ENCODE assay signal across 27 mouse cellular contexts in the genomic region with DNA sequence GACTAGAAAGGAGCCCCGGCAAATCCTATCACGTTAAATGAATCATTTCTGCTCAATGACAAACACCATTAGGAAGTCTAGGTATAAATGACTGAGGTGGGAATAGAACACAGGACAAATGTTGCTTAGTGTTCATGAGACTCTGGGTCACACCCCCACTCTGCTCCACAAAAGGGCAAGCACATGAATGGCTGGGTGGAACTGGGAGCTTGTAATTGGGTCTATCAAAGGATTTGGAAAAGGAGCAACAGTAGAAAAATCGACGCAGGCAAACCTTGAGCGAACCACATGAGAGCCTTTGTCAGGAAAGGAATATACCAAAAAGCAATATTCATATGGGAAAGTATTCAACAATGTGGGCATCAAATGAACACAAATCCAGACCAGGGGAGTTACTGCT.
"Had no signal": no experiment of that assay in that cellular context is flagged by ENCODE, and none has a peak within 500 bp of the region (broad histone marks: within the 10 kb centered on the region; RNA-seq: fewer than 3 reads in every experiment).

No protein-coding gene starts in this region.

- H3K4me1 ChIP-seq: forebrain, embryonic 12.5 days; forebrain, embryonic 15.5 days had no signal

- H3K27me3 ChIP-seq: embryonic facial prominence, embryonic 12.5 days; embryonic facial prominence, embryonic 13.5 days; embryonic facial prominence, embryonic 15.5 days; forebrain, embryonic 12.5 days; forebrain, embryonic 15.5 days had no signal

- DNase-seq: cerebellum, adult 18-20 months; cerebellum, adult 2 months; cerebellum, adult 8-10 months; cerebellum, adult 9-10 months; cerebellum, adult 9-11 months; cerebellum, postnatal 10 days; cerebellum, postnatal 14 days; cerebellum, postnatal 25 days; cerebellum, postnatal 36 days; embryo, embryonic 11 days; forebrain, postnatal 0 days; gastrocnemius, adult 2 months; gastrocnemius, postnatal 10 days; gastrocnemius, postnatal 14 days; gastrocnemius, postnatal 25 days; gastrocnemius, postnatal 36 days; heart, adult 18-20 months; heart, adult 2 months had no signal

- H3K27ac ChIP-seq: embryonic facial prominence, embryonic 10.5 days; embryonic facial prominence, embryonic 12.5 days; embryonic facial prominence, embryonic 13.5 days; embryonic facial prominence, embryonic 15.5 days; forebrain, embryonic 12.5 days; forebrain, embryonic 15.5 days; gastrocnemius, adult 2 months; heart, adult 2 months had no signal

- H3K4me3 ChIP-seq: embryonic facial prominence, embryonic 10.5 days; embryonic facial prominence, embryonic 12.5 days; embryonic facial prominence, embryonic 13.5 days; embryonic facial prominence, embryonic 15.5 days; erythroblast, embryonic 14.5 days; forebrain, embryonic 12.5 days; forebrain, embryonic 15.5 days; gastrocnemius, adult 2 months; heart, adult 2 months had no signal

- H3K9ac ChIP-seq: embryonic facial prominence, embryonic 12.5 days; embryonic facial prominence, embryonic 13.5 days; embryonic facial prominence, embryonic 15.5 days; forebrain, embryonic 12.5 days; forebrain, embryonic 15.5 days; forebrain, postnatal 0 days had no signal

- ATAC-seq: forebrain, embryonic 14.5 days; forebrain, embryonic 15.5 days; forebrain, embryonic 16.5 days; forebrain, postnatal 0 days had no signal

- H3K9me3 ChIP-seq: embryonic facial prominence, embryonic 10.5 days; embryonic facial prominence, embryonic 12.5 days; embryonic facial prominence, embryonic 13.5 days; embryonic facial prominence, embryonic 15.5 days; forebrain, embryonic 12.5 days; forebrain, embryonic 15.5 days had no signal

- H3K4me2 ChIP-seq: embryonic facial prominence, embryonic 12.5 days; embryonic facial prominence, embryonic 13.5 days; embryonic facial prominence, embryonic 15.5 days; forebrain, embryonic 12.5 days; forebrain, embryonic 15.5 days had no signal

- H3K36me3 ChIP-seq: embryonic facial prominence, embryonic 10.5 days; embryonic facial prominence, embryonic 12.5 days; embryonic facial prominence, embryonic 13.5 days; embryonic facial prominence, embryonic 15.5 days; forebrain, embryonic 12.5 days; forebrain, embryonic 15.5 days had no signal
